In the genomic region with DNA sequence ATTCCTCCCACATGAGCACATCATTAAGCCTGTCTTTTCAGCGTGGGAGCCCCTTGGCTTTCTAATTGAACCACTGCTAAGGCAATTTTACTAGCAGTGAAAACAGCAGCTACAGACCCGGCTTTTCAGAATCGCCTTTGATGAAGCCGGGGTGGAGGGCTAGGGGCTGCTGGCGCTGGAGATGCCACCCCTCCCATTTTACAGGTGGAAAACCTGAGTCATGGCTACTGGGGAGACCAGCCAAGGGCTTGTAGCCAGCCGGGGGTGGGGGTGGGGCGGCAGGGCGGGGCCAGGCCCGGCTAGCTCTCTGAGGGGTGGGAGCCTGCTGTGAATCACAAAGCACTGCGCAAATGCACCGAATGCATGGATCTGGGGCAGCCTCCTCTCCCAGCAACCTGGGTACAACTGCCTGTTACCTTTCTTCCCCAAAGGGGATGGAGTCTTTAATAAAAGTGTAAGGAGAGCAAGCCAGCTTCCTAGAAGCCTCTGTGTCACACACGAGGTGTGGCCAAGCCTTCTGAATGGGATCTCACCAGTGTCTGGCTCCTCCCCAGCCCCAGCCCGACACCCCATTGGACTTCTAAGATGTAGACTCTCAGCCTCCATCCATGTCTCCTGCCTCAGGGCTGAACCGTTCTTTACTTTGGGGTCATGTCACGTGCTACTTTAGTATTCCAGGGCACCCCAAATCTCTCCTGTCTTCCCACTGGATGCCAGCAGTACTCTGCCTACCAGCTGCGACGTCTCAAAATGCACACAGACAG, we compare ENCODE assay signal across 7 mouse cellular contexts.
DNase-seq lines count a peak whose midpoint lies in the region; ATAC-seq lines count a peak whose summit lies in the region.

No protein-coding gene starts in this region.

- peaks cover 11% of the 10 kb centered on the region for H3K27me3 ChIP-seq in megakaryocyte, embryonic 14.5 days (replicated peaks)
- H3K27me3 ChIP-seq in forebrain, embryonic 11.5 days (ENCODE audit: control insufficient read depth, insufficient read depth, low read length): no peaks in the 10 kb centered on the region
- no peaks in the 10 kb centered on the region for H3K27me3 ChIP-seq in stomach, embryonic 16.5 days (ENCODE audit: control insufficient read depth, insufficient read depth, low read length)

- H3K9ac ChIP-seq in forebrain, embryonic 11.5 days (ENCODE audit: low read length): peak overlapping the region; percentile 20; the same call in 1 of the 2 replicates
- H3K9ac ChIP-seq in stomach, embryonic 16.5 days (ENCODE audit: low read length): peak overlapping the region; percentile 62

- H3K4me3 ChIP-seq in megakaryocyte, embryonic 14.5 days (replicated peaks): peak overlapping the region; percentile 86
- H3K4me3 ChIP-seq in forebrain, embryonic 11.5 days (ENCODE audit: low read depth, low read length): peak overlapping the region; percentile 22
- H3K4me3 ChIP-seq in stomach, embryonic 16.5 days (replicated peaks; ENCODE audit: low read length): peak overlapping the region; percentile 27

- DNase-seq in forebrain, embryonic 11.5 days (ENCODE audit: low spot score): peak; percentile 73
- peak; percentile 28 for DNase-seq in liver
- DNase-seq in thymus, postnatal 14 days: no peak
- no peak for DNase-seq in cerebellum, postnatal 36 days

- 7% methylated on average over 17 of the region's 17 CpGs for WGBS in forebrain, embryonic 11.5 days
- 9% methylated on average over 17 of the region's 17 CpGs for WGBS in stomach, embryonic 16.5 days

- peak overlapping the region; percentile 50 for H3K4me2 ChIP-seq in forebrain, embryonic 11.5 days (ENCODE audit: low read depth, low read length, severe bottlenecking)
- H3K4me2 ChIP-seq in stomach, embryonic 16.5 days (ENCODE audit: low read depth, low read length): peak overlapping the region; percentile 55

- H3K9me3 ChIP-seq in megakaryocyte, embryonic 14.5 days: peaks cover 7% of the 10 kb centered on the region; the same call in 1 of the 2 replicates
- no peaks in the 10 kb centered on the region for H3K9me3 ChIP-seq in forebrain, embryonic 11.5 days (ENCODE audit: control insufficient read depth, low read length)
- H3K9me3 ChIP-seq in stomach, embryonic 16.5 days (replicated peaks; ENCODE audit: control insufficient read depth, low read length): 0 out of 2 replicates have a peak, but pooled peaks cover 6% of the 10 kb centered on the region

- peaks cover 61% of the 10 kb centered on the region for H3K36me3 ChIP-seq in megakaryocyte, embryonic 14.5 days (replicated peaks; ENCODE audit: low read length)
- no peaks in the 10 kb centered on the region for H3K36me3 ChIP-seq in forebrain, embryonic 11.5 days (ENCODE audit: control insufficient read depth, insufficient read depth, low read length)
- no peaks in the 10 kb centered on the region for H3K36me3 ChIP-seq in stomach, embryonic 16.5 days (ENCODE audit: control insufficient read depth, insufficient read depth, low read length)

- no peak for ATAC-seq in megakaryocyte, adult 5-6 weeks (ENCODE audit: poor library complexity, severe bottlenecking)
- peak; percentile 66 for ATAC-seq in forebrain, embryonic 11.5 days (replicated peaks; ENCODE audit: low FRiP score)
- peak; percentile 18; the same call in 1 of the 2 replicates for ATAC-seq in stomach, embryonic 16.5 days (ENCODE audit: insufficient read depth, low FRiP score)

- H3K27ac ChIP-seq in forebrain, embryonic 11.5 days (ENCODE audit: low read depth, low read length): peak overlapping the region; percentile 68
- H3K27ac ChIP-seq in stomach, embryonic 16.5 days (ENCODE audit: low read length): peak overlapping the region; percentile 85

- peaks cover 76% of the 10 kb centered on the region for H3K4me1 ChIP-seq in megakaryocyte, embryonic 14.5 days
- H3K4me1 ChIP-seq in forebrain, embryonic 11.5 days (replicated peaks; ENCODE audit: control insufficient read depth, insufficient read depth, low read length): peaks cover 11% of the 10 kb centered on the region; the same call in 1 of the 2 replicates
- H3K4me1 ChIP-seq in stomach, embryonic 16.5 days (ENCODE audit: control insufficient read depth, insufficient read depth, low read length): peaks cover 29% of the 10 kb centered on the region

Comparison
In these comparisons a context has a peak if more than half of its experiments do, and no peak if none do; other contexts are left out.
1. H3K4me3 ChIP-seq: peak in every context shown above with its lines; median percentile 86 in megakaryocyte, embryonic 14.5 days; 27 in stomach, embryonic 16.5 days; 22 in forebrain, embryonic 11.5 days.
2. DNase-seq: peak in forebrain, embryonic 11.5 days (single experiment) and liver (single experiment); none in thymus, postnatal 14 days (single experiment) and cerebellum, postnatal 36 days (0 of 2).